Mouse (Mus musculus): Measurements from ENCODE around the gene Camk2n1. TPM values are rescaled to one million over a fixed set of nuclear protein-coding genes. Genes with fewer than 3 reads are reported as not detected.

Camk2n1 gene
- polyA plus RNA-seq, 1 experiment = 19.0 TPM

- 8% methylated on average over 11 of the region's 11 CpGs for WGBS
- DNase-seq (ENCODE audit: low read depth, low spot score) = no peak
These were observed 9.1 kb downstream of the Camk2n1 start for GRCm38 (mm10) chr4:138462971-138463831.

GRCm38 (mm10) chr4:138463832-138464487 is 9.8 kb downstream of the Camk2n1 start:
- WGBS = 9% methylated on average over 11 of the region's 11 CpGs
- no peak for DNase-seq (ENCODE audit: low read depth, low spot score)

GRCm38 (mm10) chr4:138464667-138465353 is 10.7 kb downstream of the Camk2n1 start:
- no peak for DNase-seq (ENCODE audit: low read depth, low spot score)

GRCm38 (mm10) chr4:138465446-138465845 is 11.3 kb downstream of the Camk2n1 start:
- WGBS = 69% methylated on average over 8 of the region's 8 CpGs
- no peak for DNase-seq (ENCODE audit: low read depth, low spot score)

More at GRCm38 (mm10) chr4:138464667-138465353, 10.7 kb downstream of the Camk2n1 start:
- WGBS = 5% methylated on average over 19 of the region's 22 CpGs

GRCm38 (mm10) chr4:138466690-138467089 is 12.6 kb downstream of the Camk2n1 start:
- DNase-seq (ENCODE audit: low read depth, low spot score) = no peak
- 73% methylated on average over 6 of the region's 6 CpGs for WGBS

GRCm38 (mm10) chr4:138467451-138467850 is 13.3 kb downstream of the Camk2n1 start:
- no peak for DNase-seq (ENCODE audit: low read depth, low spot score)
- WGBS = 59% methylated on average over 5 of the region's 5 CpGs

- 17% methylated on average over 7 of the region's 7 CpGs for WGBS
- no peak for DNase-seq (ENCODE audit: low read depth, low spot score)
These were observed 15.0 kb downstream of the Camk2n1 start for GRCm38 (mm10) chr4:138469080-138469479.

- no peak for DNase-seq (ENCODE audit: low read depth, low spot score)
- 13% methylated on average over 7 of the region's 7 CpGs for WGBS
These were observed 17.1 kb downstream of the Camk2n1 start for GRCm38 (mm10) chr4:138471241-138471640.

- 77% methylated on average over 7 of the region's 7 CpGs for WGBS
These were observed 25.5 kb downstream of the Camk2n1 start for GRCm38 (mm10) chr4:138479595-138479994.

GRCm38 (mm10) chr4:138480962-138481361 is 26.8 kb downstream of the Camk2n1 start:
- 14% methylated on average over 9 of the region's 9 CpGs for WGBS
- DNase-seq (ENCODE audit: low read depth, low spot score) = no peak

More at GRCm38 (mm10) chr4:138479595-138479994, 25.5 kb downstream of the Camk2n1 start:
- DNase-seq (ENCODE audit: low read depth, low spot score) = no peak

- 41% methylated on average over 8 of the region's 8 CpGs for WGBS
- DNase-seq (ENCODE audit: low read depth, low spot score) = no peak
These were observed 28.6 kb downstream of the Camk2n1 start for GRCm38 (mm10) chr4:138482721-138483120.

- DNase-seq (ENCODE audit: low read depth, low spot score) = no peak
- WGBS = 78% methylated on average over 8 of the region's 8 CpGs
These were observed 34.1 kb downstream of the Camk2n1 start for GRCm38 (mm10) chr4:138488241-138488640.

- DNase-seq (ENCODE audit: low read depth, low spot score) = no peak
- WGBS = 75% methylated on average over 4 of the region's 4 CpGs
These were observed 37.0 kb downstream of the Camk2n1 start for GRCm38 (mm10) chr4:138491088-138491487.

- 54% methylated on average over 5 of the region's 5 CpGs for WGBS
- peak; percentile 22 for DNase-seq (ENCODE audit: low read depth, low spot score)
These were observed 39.3 kb downstream of the Camk2n1 start for GRCm38 (mm10) chr4:138493161-138494001.

GRCm38 (mm10) chr4:138494905-138495304 is 40.8 kb downstream of the Camk2n1 start:
- 55% methylated on average over 5 of the region's 5 CpGs for WGBS
- DNase-seq (ENCODE audit: low read depth, low spot score) = no peak

GRCm38 (mm10) chr4:138495775-138496174 is 41.7 kb downstream of the Camk2n1 start:
- WGBS = 17% methylated on average over 13 of the region's 13 CpGs
- DNase-seq (ENCODE audit: low read depth, low spot score) = no peak

- WGBS = 64% methylated on average over 24 of the region's 24 CpGs
- DNase-seq (ENCODE audit: low read depth, low spot score) = no peak
These were observed 42.8 kb downstream of the Camk2n1 start for GRCm38 (mm10) chr4:138496746-138497520.

GRCm38 (mm10) chr4:138499856-138500645 is 45.9 kb downstream of the Camk2n1 start:
- DNase-seq (ENCODE audit: low read depth, low spot score) = no peak

More at GRCm38 (mm10) chr4:138499856-138500645, 45.9 kb downstream of the Camk2n1 start:
- WGBS = 69% methylated on average over 21 of the region's 21 CpGs

All from large intestine, adult 2 months (tissue).